Mouse (Mus musculus) lung, embryonic 15.5 days (tissue): ENCODE measurements around the gene Borcs5. TPM values are rescaled to one million over a fixed set of nuclear protein-coding genes. Genes with fewer than 3 reads are reported as not detected.
"Not testable (repeated sequence)": the region's sequence is repeated elsewhere in the genome, so short reads cannot be mapped to it uniquely, and the experiment has no call there.

ENCODE experiments used
- ATAC-seq: fragments of 200-750 bp; cut with Nextera tagmentation; 2 replicates; pipeline ENCODE4 v1.8.0; 2017; ENCODE audit warnings: moderate number of reproducible peaks, borderline replicate concordance; ENCODE audit not compliant: low FRiP score, low TSS enrichment; ENCODE audit errors: extremely low read depth
- H3K27ac ChIP-seq: fragments of 300-500 bp; sonication (generic); 2 replicates; pipeline ENCODE4 v1.5.1; 2015; ENCODE audit warnings: moderate library complexity, mild to moderate bottlenecking, inconsistent platforms
- H3K27me3 ChIP-seq: fragments of 300-500 bp; sonication (generic); 2 replicates; pipeline ENCODE4 v1.6.1; 2015; ENCODE audit warnings: inconsistent platforms
- H3K36me3 ChIP-seq: fragments of 300-500 bp; sonication (generic); 2 replicates; pipeline ENCODE4 v1.6.1; 2015; ENCODE audit warnings: inconsistent platforms
- H3K4me1 ChIP-seq: fragments of 300-500 bp; sonication (generic); 2 replicates; pipeline ENCODE4 v1.6.1; 2015; ENCODE audit warnings: inconsistent platforms
- H3K4me2 ChIP-seq: fragments of 300-500 bp; sonication (generic); 2 replicates; pipeline ENCODE4 v1.6.1; 2015; ENCODE audit warnings: inconsistent platforms, mild to moderate bottlenecking, moderate library complexity
- H3K4me3 ChIP-seq: fragments of 300-500 bp; sonication (generic); 2 replicates; pipeline ENCODE4 v1.5.1; 2015; ENCODE audit warnings: mild to moderate bottlenecking, inconsistent platforms
- H3K9ac ChIP-seq: fragments of 300-500 bp; sonication (generic); 2 replicates; pipeline ENCODE4 v1.6.1; 2015; ENCODE audit warnings: inconsistent platforms
- H3K9me3 ChIP-seq: fragments of 300-500 bp; sonication (generic); 2 replicates; pipeline ENCODE4 v1.6.1; 2016; ENCODE audit warnings: inconsistent platforms
- WGBS: fragments of 180-500 bp; shearing (Covaris S2); methylation state at CpG from one replicate; pipeline ENCODE4 v1.1.7; 2015; 5-methylcytosine and 5-hydroxymethylcytosine counted together
- polyA plus RNA-seq: library from polyadenylated mRNA; unstranded; fragments of >200 nt; fragmentation: Nextera tagmentation; extraction: Ambion mirVana; gene quantifications from 2 replicates; pipeline ENCODE4 v1.2.1, GENCODE M21; 2015

Gene Borcs5
- polyA plus RNA-seq, 1 experiment from 2014 or later, result 15.9 TPM

DNA sequence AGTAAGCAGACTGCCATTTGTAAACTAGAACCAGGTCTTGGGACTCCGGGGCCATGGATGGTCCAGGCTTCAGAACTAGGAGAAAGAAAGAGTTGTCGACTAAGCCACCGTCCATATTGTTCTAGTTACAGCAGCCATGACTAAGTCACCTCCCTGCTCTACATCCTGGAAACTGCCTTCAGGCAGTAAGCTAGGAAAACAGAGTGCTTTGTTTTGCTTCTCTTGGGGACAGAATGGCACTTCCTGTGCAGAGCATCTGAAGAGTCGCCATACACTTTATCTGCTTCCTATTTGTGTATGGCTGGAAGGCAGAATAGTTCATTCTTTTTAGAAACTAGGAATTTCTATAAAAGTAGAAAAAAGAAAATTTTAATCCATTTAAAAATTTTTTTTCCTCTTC, 17.2 kb downstream of the Borcs5 start:
- Histone ChIP-seq H3K4me1 (no peaks in the 10 kb centered on the region), H3K27ac (peak overlapping the region; percentile 4; the same call in 1 of the 2 replicates), H3K4me3 (no peak overlapping the region), H3K4me2 (no peak overlapping the region), H3K9ac (no peak overlapping the region), H3K27me3 (no peaks in the 10 kb centered on the region), H3K36me3 (no peaks in the 10 kb centered on the region), H3K9me3 (no peaks in the 10 kb centered on the region)
- ATAC-seq, result no peak
- WGBS, result 73% methylated on average over 4 of the region's 4 CpGs

DNA sequence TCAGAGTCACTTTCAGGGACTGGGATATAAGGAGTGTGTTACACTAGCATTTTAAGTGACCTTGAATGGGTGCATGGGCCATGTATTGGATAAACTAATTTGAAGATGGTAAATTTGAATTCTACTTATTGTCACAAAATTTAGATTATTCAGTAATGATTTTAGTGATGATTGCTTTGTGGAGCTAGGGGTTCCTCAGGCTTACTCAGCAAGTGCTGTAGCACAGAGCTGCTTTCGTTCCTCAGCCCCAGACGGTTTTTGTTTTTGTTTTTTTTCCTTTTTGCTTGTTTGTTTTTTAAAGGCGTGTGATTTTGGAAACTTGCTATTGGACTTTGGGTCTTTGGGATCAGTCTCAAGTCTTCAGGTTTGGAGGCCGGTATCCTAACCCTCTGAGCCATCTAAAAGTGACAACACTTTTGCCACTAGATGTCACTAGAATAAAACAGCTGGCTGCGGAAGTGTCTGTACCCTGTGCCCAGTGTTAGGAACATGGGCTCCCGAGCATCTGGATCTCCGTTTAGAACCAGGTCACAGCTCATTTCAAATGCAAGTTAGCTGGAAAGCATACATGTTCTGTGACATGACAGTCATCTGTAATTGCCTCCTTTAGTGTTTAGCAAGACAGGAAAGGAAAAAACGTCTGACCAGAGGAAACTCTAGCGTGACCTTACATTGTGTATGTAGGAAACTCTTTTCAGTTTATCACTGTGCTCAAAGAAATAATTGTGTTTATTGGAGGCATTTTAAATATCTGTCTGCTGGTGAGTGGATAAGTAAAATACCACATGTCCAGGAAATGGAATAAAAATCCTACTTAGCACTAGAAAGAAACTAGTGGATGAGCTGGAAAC, 20.0 kb downstream of the Borcs5 start:
- peak; percentile 86 for ATAC-seq
- H3K27ac ChIP-seq, result no peak overlapping the region
- no peaks in the 10 kb centered on the region for H3K36me3 ChIP-seq
- no peak overlapping the region for H3K4me3 ChIP-seq
- H3K9ac ChIP-seq, result no peak overlapping the region
- 17% methylated on average over 9 of the region's 9 CpGs for WGBS
- H3K9me3 ChIP-seq, result no peaks in the 10 kb centered on the region
- H3K27me3 ChIP-seq, result no peaks in the 10 kb centered on the region
- H3K4me2 ChIP-seq, result no peak overlapping the region
- H3K4me1 ChIP-seq, result no peaks in the 10 kb centered on the region

DNA sequence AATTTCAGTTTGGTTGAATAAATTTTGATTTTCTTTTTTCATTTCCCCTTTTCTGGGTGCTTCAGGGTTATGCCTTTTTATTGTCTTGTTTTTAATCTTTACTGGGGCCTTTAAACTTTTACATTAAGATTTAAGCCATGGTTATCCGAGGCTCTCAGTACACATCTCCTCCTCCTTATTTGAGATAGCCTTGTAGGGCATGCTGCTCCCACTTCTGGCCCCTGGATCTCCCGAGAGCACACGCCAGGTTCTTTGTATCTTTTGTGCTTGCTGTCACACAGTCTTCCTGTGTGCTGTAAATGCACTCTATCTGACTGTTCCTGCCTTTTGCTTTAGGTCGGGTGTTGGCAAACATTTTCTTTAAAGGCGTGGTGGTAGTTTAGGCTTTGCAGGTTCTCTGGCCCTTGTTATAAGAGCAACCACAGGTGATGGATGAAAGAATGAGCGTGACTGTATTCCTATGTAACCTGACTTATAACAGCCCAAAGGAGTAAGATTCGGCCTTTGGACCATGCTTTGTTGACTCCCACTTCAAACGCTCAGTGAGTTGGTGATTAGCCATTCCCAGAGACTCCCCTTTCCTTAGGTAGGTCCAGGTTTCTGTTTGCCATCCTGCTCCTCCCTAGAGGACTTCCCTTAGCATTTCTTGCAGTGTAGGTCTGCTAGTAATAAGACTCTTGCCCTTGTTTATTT, 21.6 kb downstream of the Borcs5 start:
- H3K4me3 ChIP-seq, result no peak overlapping the region
- WGBS, result 59% methylated on average over 8 of the region's 8 CpGs
- no peaks in the 10 kb centered on the region for H3K9me3 ChIP-seq
- no peak overlapping the region for H3K4me2 ChIP-seq
- no peaks in the 10 kb centered on the region for H3K36me3 ChIP-seq
- H3K4me1 ChIP-seq, result no peaks in the 10 kb centered on the region
- H3K9ac ChIP-seq, result no peak overlapping the region
- ATAC-seq, result no peak
- H3K27ac ChIP-seq, result no peak overlapping the region
- H3K27me3 ChIP-seq, result no peaks in the 10 kb centered on the region

DNA sequence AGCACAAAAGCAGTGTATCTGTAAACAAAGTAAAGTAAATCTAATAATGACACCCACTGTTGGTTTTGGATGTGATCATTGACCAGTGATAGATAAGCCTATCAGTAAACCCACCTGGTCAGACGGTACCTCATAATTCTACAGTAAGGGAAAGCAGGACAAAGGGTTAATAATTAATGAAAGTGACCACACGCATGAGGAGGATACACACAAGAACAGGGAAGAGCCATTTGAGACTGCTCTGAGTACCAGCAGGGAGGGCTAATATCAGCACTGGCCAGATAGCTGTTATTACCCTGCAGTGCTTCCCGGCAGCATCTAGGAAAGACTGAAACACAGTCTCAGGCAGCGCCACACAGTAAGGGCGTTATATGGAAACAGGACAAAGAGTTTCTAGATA, 25.3 kb downstream of the Borcs5 start:
- WGBS, result 60% methylated on average over 5 of the region's 5 CpGs
- H3K27me3 ChIP-seq, result no peaks in the 10 kb centered on the region
- no peak for ATAC-seq
- H3K27ac ChIP-seq, result no peak overlapping the region
- H3K4me3 ChIP-seq, result no peak overlapping the region
- H3K4me2 ChIP-seq, result no peak overlapping the region
- no peak overlapping the region for H3K9ac ChIP-seq
- no peaks in the 10 kb centered on the region for H3K9me3 ChIP-seq
- H3K36me3 ChIP-seq, result no peaks in the 10 kb centered on the region
- no peaks in the 10 kb centered on the region for H3K4me1 ChIP-seq

DNA sequence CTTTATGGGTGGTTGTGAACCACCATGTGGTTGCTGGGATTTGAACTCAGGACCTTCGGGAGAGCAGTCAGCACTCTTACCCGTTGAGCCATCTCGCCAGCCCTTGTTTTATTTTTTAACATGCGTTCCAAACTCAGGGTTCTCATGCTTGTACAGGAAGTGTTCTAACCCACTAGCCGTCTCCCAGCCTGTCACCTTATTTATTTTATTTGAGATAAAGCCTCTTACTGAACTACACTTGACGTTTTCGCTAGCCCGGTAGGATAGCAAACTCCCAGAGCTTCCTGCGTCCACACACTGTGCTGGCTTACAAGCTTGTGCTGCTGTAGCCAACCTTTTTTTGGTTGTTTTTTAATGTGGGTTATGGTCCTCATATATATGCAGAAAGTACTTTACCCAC, 26.5 kb downstream of the Borcs5 start:
- no peak for ATAC-seq
- no peak overlapping the region for H3K27ac ChIP-seq
- peaks cover 1% of the 10 kb centered on the region for H3K4me1 ChIP-seq
- H3K4me2 ChIP-seq, result no peak overlapping the region
- H3K9ac ChIP-seq, result no peak overlapping the region
- H3K36me3 ChIP-seq, result no peaks in the 10 kb centered on the region
- H3K4me3 ChIP-seq, result no peak overlapping the region
- H3K9me3 ChIP-seq, result no peaks in the 10 kb centered on the region
- no peaks in the 10 kb centered on the region for H3K27me3 ChIP-seq
- WGBS, result 22% methylated on average over 9 of the region's 9 CpGs

DNA sequence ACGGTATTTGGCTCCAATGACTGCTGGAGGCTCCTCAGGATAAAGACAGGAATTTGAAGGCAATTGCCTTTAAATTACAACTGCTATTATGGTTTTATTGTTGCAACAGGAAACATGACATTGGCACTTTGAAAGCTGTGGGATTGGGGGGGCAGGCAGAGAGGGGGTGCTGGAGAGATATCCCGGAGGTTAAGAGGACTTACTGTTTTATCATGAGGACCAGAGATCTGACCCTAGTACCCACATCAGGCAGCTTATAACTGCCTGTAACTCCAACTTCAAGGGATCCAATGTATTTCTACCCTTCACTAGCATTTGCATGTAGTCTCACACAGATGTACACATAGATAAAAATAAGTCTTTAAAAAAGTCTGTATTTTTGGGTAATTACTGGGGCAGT, 29.2 kb downstream of the Borcs5 start:
- Histone ChIP-seq H3K27ac (no peak overlapping the region), H3K4me2 (no peak overlapping the region), H3K27me3 (no peaks in the 10 kb centered on the region), H3K36me3 (no peaks in the 10 kb centered on the region), H3K4me1 (peaks cover 11% of the 10 kb centered on the region), H3K9ac (no peak overlapping the region), H3K4me3 (no peak overlapping the region), H3K9me3 (no peaks in the 10 kb centered on the region)
- WGBS, result 52% methylated on average over 2 of the region's 2 CpGs
- no peak for ATAC-seq

DNA sequence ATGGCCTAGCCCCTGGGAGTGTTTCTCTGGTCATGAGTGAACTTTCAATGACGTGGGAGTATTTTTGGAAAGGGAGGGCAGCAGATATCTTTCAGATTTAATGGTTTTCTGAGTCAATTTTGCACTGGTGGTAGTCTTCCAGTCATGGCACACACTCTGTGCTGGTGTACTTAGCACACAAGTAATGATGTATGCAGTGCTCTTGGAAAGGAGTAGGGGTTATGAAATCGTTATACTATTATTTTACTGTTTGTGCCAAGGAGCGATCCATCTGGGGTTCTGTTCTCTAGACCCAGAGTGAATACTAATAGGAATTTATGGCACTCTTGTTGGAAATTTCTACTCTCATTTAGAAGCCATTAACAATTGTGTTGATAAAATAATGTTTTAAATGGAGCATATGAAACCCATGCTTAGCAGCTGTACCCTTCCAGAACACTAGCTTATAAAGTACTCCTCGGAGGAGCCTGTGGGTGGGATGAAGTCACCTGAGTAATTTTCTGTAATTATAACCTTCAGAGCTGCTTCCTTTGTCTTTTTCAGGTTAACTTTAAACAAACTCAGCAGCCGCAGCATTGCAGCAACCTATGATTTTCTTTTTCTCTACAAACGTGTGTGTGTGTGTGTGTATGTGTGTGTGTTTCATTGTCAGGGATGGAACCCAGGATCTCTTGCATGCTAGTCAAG, 30.0 kb downstream of the Borcs5 start:
- H3K4me2 ChIP-seq, result no peak overlapping the region
- H3K4me3 ChIP-seq, result no peak overlapping the region
- no peaks in the 10 kb centered on the region for H3K27me3 ChIP-seq
- H3K9ac ChIP-seq, result no peak overlapping the region
- H3K9me3 ChIP-seq, result no peaks in the 10 kb centered on the region
- ATAC-seq, result no peak
- peaks cover 11% of the 10 kb centered on the region for H3K4me1 ChIP-seq
- WGBS, result 76% methylated on average over 6 of the region's 6 CpGs
- H3K36me3 ChIP-seq, result no peaks in the 10 kb centered on the region
- H3K27ac ChIP-seq, result no peak overlapping the region

DNA sequence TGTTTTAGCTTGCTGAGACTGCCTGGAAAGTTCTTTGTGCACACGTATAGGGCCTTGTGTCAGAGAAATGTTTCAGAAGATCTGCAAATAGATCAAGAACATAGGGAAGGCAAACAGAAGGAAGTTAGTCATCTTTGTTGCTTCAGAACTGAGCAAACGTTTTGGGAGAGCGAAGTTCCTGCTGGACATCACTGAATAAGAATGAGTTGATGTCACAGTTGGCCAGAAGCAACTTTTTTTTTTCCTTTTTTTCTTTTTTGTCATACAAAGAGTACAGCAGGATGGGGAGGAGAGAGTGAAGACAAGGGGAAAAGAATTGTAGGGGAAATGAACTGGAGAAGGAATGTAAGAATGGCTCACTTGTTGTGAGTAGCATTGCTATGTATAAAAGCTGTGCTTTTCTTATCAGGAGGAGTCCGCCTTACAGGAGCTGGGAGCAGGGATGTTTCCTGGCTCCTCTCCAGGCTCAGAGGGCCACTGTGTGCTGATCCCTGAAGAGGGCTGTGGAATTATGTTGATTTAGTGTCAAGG, 31.6 kb downstream of the Borcs5 start:
- no peaks in the 10 kb centered on the region for H3K27me3 ChIP-seq
- H3K4me3 ChIP-seq, result no peak overlapping the region
- H3K9me3 ChIP-seq, result no peaks in the 10 kb centered on the region
- 26% methylated on average over 4 of the region's 4 CpGs for WGBS
- H3K9ac ChIP-seq, result no peak overlapping the region
- H3K4me1 ChIP-seq, result peaks cover 11% of the 10 kb centered on the region
- no peak for ATAC-seq
- no peak overlapping the region for H3K27ac ChIP-seq
- no peak overlapping the region for H3K4me2 ChIP-seq
- no peaks in the 10 kb centered on the region for H3K36me3 ChIP-seq

DNA sequence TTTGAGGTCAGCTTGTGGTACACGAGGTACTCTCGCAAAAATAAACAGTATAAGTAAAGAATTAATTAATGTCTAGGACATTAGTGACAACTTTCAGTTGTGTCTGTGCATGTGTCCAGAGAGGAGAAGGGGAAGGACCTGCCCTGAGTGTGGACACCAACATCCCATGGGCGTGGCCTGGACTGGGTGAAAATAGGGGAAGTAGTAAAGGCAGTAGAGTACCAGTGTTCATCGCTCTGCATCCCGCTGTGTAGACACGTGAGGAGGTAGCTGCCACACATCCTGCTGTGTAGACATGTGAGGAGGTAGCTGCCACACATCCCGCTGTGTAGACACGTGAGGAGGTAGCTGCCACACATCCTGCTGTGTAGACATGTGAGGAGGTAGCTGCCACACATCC, 34.4 kb downstream of the Borcs5 start:
- H3K27ac ChIP-seq, H3K36me3 ChIP-seq, H3K27me3 ChIP-seq, ATAC-seq, H3K4me2 ChIP-seq, H3K9me3 ChIP-seq, H3K4me3 ChIP-seq, H3K9ac ChIP-seq: not testable (repeated sequence)
- 80% methylated on average over 8 of the region's 8 CpGs for WGBS
- H3K4me1 ChIP-seq, result peaks cover 11% of the 10 kb centered on the region

DNA sequence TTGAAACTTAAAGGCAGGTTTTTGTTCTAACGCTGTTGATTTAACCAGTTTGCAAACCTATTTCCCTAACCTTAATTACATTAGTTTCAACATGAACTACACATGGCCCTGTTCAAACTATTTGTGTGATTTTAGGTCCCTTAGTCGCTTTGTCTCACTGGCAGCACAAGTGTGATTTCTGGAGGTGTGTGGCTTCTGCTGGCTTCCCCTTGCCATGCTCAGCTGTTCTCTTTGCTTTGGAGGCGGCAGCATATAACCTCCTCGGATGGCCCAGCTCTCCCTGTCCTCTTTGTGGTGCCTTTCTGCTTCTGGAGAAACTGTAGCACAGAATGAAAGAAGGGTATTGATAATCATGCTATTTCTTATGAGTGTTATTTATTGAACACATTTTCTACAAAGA, 38.2 kb downstream of the Borcs5 start:
- Histone ChIP-seq H3K4me3 (no peak overlapping the region), H3K9me3 (no peaks in the 10 kb centered on the region), H3K36me3 (no peaks in the 10 kb centered on the region), H3K9ac (no peak overlapping the region), H3K27me3 (no peaks in the 10 kb centered on the region), H3K4me2 (no peak overlapping the region), H3K4me1 (no peaks in the 10 kb centered on the region), H3K27ac (no peak overlapping the region)
- WGBS, result 73% methylated on average over 4 of the region's 4 CpGs
- ATAC-seq, result no peak

DNA sequence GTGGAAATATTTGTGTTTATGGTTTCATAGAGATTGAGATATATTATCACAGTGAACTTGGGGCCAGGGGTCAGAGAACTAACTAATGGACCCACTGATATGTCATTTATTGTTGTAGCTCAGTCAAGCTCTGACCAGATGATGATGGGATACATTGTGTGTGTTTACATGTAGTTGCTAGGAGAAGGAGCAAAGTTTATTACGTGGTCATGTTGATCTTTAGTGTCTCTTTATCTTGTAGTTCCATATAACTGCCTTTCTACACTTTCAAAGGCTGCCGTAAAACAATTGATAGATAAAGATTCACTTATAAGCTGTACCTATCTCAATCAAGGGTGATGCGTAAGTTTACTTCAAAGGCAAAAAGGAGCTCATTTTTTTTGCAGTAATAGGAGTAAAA, 38.7 kb downstream of the Borcs5 start:
- Histone ChIP-seq H3K9me3 (no peaks in the 10 kb centered on the region), H3K4me3 (no peak overlapping the region), H3K9ac (no peak overlapping the region), H3K36me3 (no peaks in the 10 kb centered on the region), H3K4me1 (no peaks in the 10 kb centered on the region), H3K27me3 (no peaks in the 10 kb centered on the region), H3K27ac (no peak overlapping the region), H3K4me2 (no peak overlapping the region)
- no peak for ATAC-seq
- 63% methylated on average over 3 of the region's 3 CpGs for WGBS

DNA sequence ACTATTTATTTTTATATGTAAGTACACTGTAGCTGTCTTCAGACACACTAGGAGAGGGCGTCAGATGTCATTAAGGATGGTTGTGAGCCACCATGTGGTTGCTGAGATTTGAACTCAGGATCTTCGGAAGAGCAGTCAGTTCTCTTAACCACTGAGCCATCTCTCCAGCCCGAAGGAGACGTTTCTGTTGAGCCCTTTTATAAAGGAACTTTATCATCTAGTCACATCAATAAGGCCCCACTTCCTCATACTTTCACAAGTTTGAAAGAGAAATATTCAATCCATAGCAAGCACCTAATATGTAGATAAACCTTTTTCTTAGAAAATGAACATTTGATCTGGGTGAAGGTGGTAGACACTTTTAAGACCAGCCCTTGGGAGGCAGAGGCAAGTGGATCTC, 40.0 kb downstream of the Borcs5 start:
- not testable (repeated sequence) for H3K9me3 ChIP-seq, H3K27me3 ChIP-seq, H3K4me1 ChIP-seq, H3K4me3 ChIP-seq, H3K9ac ChIP-seq, H3K4me2 ChIP-seq, H3K36me3 ChIP-seq, ATAC-seq, H3K27ac ChIP-seq
- 80% methylated on average over 4 of the region's 4 CpGs for WGBS
